Mouse (Mus musculus) heart, postnatal 25 days (tissue): Measurements from ENCODE around the gene Pspc1. TPM values are rescaled to one million over a fixed set of nuclear protein-coding genes. Genes with fewer than 3 reads are reported as not detected.

Source experiments
- DNase-seq: peaks from one replicate; pipeline ENCODE4 v3.0.0; 2022; ENCODE audit warnings: low spot score
- intact Hi-C: fragments of 180-260 bp; cut with DNase I; formaldehyde crosslinking; loops from one replicate; pipeline ENCODE4 v1.15.1; 2025
- total RNA-seq, 2 experiments: library from RNA; stranded (reverse); gene quantifications; 2 replicates each; pipeline ENCODE4 v1.2.3; 2021

Gene Pspc1
- total RNA-seq, 2 experiments from 2014 or later = 13.1 to 14.6 TPM

- DNase-seq = no peak
- intact Hi-C loops = no loop called here
These were observed 51.6 kb downstream of the Pspc1 start for GRCm38 (mm10) chr14:56726493-56726892.

DNA sequence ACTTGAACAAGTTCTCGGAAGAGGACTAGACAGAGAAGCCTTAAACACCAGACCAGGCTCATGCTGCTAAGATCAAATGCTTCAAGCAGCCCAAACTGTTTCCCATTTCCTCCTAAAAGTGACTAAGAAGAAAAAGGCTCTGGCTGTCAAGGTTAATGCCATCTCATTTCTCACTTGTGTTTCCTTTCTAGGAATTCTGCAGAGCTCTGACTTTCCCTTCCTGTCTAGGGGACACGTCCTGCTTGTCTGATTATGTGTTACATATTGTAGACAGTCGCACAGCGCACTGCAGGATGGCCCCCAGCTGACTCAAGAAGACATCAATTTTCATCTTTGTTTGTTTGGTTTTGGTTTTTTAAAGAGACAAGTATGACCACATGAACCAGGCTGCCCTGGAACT, 72.4 kb downstream of the Pspc1 start:
- intact Hi-C loops = no loop called here
- DNase-seq = no peak

- no peak for DNase-seq
- intact Hi-C loops = no loop called here
These were observed 75.5 kb downstream of the Pspc1 start for GRCm38 (mm10) chr14:56702644-56703043.

DNA sequence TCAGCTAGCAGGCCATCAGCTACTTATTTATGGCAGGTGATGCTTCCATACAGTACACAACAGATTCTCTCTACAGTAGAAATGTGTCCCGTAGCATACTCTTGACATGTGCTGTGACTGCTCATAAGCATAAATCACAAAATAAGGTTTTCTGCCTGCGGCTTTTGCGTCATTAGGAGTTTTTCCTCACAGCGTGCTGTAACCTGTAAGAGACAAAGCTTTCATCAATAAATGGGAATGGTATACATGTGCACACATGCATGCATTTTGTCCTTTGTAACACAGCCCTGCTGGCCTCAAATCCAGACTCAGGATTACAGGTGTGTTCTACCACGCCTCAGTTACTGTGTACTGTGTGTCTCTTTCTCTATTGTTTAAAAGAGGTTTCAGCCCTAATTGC, 80.3 kb downstream of the Pspc1 start:
- intact Hi-C loops = no loop called here
- no peak for DNase-seq

GRCm38 (mm10) chr14:56695495-56695894, 82.6 kb downstream of the Pspc1 start:
- DNase-seq = no peak
- intact Hi-C loops = no loop called here

- intact Hi-C loops = no loop called here
These were observed 88.3 kb downstream of the Pspc1 start for GRCm38 (mm10) chr14:56689766-56690165.

GRCm38 (mm10) chr14:56689116-56689515, 89.0 kb downstream of the Pspc1 start:
- intact Hi-C loops = no loop called here

More at GRCm38 (mm10) chr14:56689766-56690165, 88.3 kb downstream of the Pspc1 start:
- no peak for DNase-seq

GRCm38 (mm10) chr14:56685426-56685825, 92.7 kb downstream of the Pspc1 start:
- intact Hi-C loops = no loop called here
- no peak for DNase-seq

More at GRCm38 (mm10) chr14:56689116-56689515, 89.0 kb downstream of the Pspc1 start:
- DNase-seq = no peak

Other genes starting within 250 kb of the Pspc1 start
- gene Cenpj, start 202.9 kb downstream of the Pspc1 start, total RNA-seq = 1 to 10 TPM; 2.5 to 4.2 TPM
- gene Parp4, start 202.7 kb downstream of the Pspc1 start, total RNA-seq = 10 to 100 TPM; 23.8 to 25.6 TPM
- gene Mphosph8, start 110.1 kb downstream of the Pspc1 start, total RNA-seq = 10 to 100 TPM; 23.8 to 26.1 TPM
- gene Zmym5, start 33.4 kb upstream of the Pspc1 start, total RNA-seq = 10 to 100 TPM; 20.5 to 22.4 TPM
- gene Zmym2, start 108.3 kb upstream of the Pspc1 start, total RNA-seq = 10 to 100 TPM; 31.2 to 36.2 TPM